Mouse (Mus musculus) R1 (cell line): ENCODE measurements around the gene Ptrhd1.

Experiments used
- DNase-seq: peaks from one replicate; pipeline ENCODE4 v3.0.0-alpha.2; 2018; ENCODE audit warnings: low read depth, low spot score

Ptrhd1 gene

DNA sequence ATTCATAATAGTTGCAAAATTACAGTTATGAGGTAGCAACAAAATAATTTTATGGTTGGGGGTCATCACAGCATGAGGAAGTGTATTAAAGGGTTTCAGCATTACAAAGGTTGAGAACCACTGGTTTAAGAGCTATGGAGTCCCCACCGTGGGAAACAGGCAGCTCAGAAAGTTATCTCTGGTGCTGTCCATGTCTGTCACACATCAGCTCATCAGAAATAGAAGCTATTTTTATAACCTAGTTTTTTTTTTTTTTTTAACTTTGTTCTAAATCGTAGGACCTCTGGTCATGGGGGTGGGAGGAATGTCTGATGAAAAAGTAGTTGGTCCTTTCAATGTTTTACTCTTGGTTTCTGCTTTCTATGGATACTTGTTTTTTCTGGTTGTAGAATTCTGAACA is 10.0 kb downstream of the Ptrhd1 start:
- DNase-seq = no peak

DNA sequence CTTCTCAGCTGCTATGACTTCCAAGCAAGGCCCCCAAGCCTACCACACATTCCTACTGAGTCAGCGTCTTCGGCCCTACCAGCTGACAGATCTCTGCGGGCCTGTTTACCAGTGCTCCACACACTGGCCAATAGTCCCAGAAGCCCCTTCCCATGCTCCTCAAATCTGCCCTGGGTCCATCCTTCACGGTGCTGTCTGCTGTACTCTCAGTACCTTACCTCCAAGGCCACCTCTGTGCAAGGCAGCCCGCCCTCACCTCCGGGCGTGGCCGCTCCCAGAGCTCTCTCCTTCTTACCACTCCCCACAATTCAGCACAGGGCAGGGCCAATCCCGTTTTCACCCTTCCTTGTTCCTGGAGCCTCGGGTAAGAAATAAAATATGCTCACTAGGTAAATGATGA is 11.9 kb downstream of the Ptrhd1 start:
- DNase-seq = peak; percentile 28

DNA sequence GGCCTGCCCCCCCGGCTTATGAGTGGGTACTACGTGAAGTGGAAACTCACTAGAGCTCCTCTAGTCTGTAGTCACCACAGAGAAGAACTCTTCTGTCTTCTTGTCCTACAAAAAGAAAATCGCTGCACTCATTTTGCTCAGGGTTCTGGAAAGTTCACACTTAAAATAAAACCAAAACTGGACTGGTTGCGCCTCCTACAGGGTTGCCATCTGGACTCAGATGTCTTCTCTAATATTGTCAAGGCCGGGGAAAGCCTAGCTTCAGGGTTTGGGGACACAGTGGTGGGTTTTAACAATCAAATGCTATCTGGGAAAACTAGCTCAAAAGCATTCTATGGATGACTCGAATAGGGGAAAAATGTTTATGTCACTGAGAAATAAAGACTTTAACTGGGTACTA is 16.0 kb downstream of the Ptrhd1 start:
- no peak for DNase-seq

DNA sequence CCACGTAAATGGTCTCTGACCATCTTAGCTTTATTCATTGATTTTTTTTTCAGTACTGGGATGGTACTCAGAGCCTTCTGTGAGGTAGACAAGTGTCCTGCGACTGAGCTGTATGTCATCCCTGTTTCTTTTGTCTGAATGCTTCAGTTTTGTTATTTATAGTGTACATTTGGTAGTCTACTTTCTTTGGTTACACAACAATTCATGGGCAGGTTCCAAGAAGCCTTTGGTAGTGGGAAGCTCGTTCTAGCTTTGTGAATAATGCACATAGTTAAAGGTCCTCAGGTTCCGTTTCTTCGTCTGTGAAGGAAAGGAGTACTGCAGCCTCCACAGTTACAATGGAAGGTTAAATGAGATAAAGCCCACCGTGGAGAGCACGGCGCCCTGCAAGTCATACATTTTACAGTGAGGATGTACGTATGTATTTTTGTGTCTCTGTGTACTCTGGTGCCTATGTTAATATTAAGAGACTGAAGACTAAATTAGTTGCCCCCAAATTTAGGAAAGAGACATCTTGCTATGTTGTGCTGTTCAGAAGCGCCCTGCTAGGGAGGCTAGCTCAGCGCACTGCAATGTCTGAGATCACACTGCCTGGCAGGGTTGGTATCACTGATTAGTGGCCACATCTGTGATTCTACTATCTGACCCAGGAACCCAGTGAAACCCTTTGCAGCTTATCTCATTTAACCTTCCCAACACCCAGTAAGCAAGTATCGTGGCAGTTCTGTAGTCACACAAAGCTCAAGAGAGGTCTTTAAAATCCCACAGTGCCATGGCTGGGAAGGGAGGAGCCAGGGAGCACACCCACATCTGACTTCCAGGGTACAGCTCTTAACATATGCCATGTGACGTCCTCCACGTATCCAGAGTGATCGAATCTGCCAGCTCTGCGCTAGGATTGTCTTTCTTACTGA is 19.2 kb downstream of the Ptrhd1 start:
- DNase-seq = no peak

DNA sequence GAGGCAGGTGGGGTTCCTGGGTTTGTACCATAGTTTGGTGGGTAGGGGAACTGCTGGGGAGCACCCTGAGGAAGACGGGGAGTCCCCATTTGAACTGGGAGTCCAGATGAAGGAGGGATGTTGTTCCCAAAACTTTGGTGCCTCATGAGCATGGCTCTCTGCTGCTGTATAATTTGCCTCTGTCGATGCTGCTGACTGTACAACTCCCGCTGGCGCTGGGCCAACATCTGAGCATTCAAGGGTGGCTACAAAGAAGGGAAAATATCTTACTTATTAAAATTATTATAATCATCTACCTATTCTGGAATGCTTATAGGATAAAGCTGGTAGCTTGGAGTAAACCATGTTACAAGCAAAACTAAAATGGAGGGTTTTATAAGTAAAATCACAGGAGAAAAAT is 33.9 kb downstream of the Ptrhd1 start:
- DNase-seq = no peak

DNA sequence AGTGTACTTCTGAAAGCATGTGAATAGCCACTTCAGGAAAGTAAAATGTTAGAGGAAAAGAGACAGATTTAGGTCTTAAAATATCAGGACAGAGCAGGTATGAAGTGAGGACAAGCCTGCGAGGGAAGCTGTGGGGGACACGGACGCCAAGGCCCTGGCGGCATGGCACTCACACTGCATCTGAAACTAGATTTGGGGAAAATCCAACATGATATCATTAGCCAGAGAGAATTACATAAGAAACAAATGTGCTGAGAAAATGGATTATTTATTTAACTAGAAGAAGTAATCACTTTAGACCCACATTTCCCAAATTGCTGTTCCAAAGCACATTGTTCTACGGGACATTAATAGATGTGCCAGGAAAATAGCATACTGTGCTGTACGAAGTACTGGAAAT is 37.3 kb downstream of the Ptrhd1 start:
- no peak for DNase-seq

DNA sequence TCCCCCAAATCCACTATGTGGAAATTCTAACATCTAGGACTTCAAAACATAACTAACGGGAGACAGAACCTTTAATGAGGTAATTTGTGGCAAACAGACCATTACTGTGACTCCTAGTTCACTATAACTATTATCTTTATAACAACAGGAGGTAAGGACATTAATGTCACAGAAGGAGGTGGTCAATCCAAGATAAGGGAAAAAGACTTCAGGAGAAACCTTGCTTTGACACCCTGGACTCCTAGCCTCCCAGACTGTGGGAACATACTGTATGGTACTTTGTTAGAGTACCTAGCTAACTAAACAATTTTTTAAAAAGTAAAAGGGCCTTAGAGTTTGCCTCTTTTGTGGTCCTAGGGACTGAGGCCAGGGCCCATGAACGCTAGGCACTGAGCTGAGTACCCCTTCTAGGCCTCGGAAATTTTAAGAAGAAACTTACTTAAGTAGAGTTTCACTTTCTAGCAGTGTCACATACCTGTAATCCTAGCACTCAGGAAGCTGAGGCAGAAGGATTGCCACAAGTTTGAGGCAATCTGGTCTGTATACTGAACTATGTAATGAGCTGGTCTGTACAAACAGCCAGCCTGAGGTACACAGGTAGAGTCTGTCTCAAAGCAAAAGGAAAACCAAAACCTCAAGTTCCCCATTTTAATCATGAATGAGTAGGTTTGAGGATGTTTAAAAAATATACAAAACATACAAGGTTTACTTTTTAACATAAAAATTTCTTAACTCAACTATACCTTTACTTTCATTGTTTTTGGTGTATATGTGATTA is 45.3 kb downstream of the Ptrhd1 start:
- no peak for DNase-seq

DNA sequence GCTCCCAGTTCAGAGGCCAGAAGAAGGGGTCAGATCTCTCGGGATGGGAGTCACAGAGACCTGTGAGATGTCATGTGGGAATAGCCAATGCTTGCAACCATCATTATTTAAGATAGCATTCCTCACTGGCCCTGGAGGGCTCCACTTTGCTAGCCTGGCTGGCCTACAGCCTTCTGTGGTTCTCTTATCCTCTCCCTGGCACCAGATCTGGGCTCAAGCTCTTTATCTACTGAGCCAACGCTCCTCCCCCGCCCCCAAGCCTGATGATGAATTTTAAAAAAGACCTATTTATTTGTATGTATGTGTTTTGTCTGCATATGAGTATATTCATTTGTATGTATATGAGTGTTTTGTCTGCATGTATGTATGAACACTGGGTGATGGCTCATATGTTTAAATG is 46.1 kb downstream of the Ptrhd1 start:
- DNase-seq = no peak

DNA sequence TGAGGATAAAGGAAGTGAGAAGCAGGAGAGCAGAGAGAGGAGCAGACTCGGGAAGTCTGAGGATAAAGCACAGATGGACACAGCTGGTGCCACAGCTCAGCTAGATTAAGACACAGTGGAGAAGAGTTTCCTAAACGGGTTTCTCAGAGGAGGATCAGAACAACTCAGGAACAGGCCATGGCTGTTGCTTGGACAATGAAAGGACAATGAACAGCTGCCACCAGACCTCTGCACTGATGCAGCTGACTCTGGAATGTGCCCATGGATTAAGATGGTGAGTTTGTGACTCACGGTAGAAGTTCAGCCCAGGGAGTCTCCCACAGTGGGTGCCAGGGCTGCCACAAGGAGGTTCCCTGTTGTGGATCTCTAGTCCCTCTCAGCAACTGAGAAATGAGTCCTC is 51.4 kb downstream of the Ptrhd1 start:
- no peak for DNase-seq
